Mouse (Mus musculus) left cerebral cortex, adult 2 months (tissue): ENCODE measurements around the gene Mc3r. TPM values are rescaled to one million over a fixed set of nuclear protein-coding genes. Genes with fewer than 3 reads are reported as not detected.

ENCODE experiments used
- DNase-seq, 2 experiments: peaks; one replicate each; pipeline ENCODE4 v3.0.0; 2021 to 2022; ENCODE audit warnings: low spot score in 2 of 2, mixed read lengths in 1 of 2; ENCODE audit errors: extremely low spot score in 1 of 2
- H3K27ac ChIP-seq: fragments of 200-600 bp; 2 replicates; pipeline ENCODE4 v1.8.1; 2022
- H3K4me3 ChIP-seq: fragments of 200-600 bp; 2 replicates; pipeline ENCODE4 v1.8.1; 2022
- CTCF ChIP-seq: fragments of 200-600 bp; IDR thresholded peaks from 2 replicates; pipeline ENCODE4 v1.8.1; 2022; ENCODE audit warnings: antibody characterized with exemption, mild to moderate bottlenecking, moderate library complexity
- intact Hi-C: fragments of 180-260 bp; cut with DNase I; formaldehyde crosslinking; loops from one replicate; pipeline ENCODE4 v1.15.1; 2025
- total RNA-seq, 2 experiments: library from RNA; stranded (reverse); gene quantifications; 2 replicates each; pipeline ENCODE4 v1.2.3; 2021

Mc3r gene
- total RNA-seq, 2 experiments from 2014 or later, result 0.29 to 0.37 TPM

DNA sequence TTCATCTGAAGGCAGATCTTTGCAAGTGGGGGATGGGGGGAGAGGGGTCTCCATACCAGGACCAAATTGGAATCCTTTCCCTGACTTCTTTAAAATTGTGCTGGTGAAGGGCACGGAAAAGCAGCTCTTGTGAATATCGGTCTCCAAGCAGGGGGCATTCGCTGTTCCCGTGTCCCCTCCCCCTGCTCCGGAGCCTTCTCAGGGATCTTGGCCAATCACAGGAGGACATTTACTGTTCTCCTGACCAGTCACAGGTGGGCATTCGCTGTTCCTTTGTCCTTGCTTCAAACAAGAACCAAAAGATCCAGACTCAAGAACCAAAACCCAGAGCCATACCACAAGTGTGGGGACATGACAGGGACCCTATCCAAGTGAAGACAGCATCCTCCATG, 25.9 kb upstream of the Mc3r start:
- Histone ChIP-seq H3K4me3 (no peak overlapping the region), H3K27ac (no peak overlapping the region)
- TF ChIP-seq CTCF, result no peak
- intact Hi-C loops, result loop anchor here (2.0 to 10.0 kb wide), 2 partner anchors 278 to 552 kb away; no protein-coding TSS in a partner anchor
- DNase-seq, result peak in 1 of 2 experiments; percentile 21

- intact Hi-C loops, result loop anchor here (2.0 to 10.0 kb wide), 2 partner anchors 278 to 552 kb away; no protein-coding TSS in a partner anchor
- no peak for DNase-seq
Measured at GRCm38 (mm10) chr2:172222891-172223290, 25.4 kb upstream of the Mc3r start.

DNA sequence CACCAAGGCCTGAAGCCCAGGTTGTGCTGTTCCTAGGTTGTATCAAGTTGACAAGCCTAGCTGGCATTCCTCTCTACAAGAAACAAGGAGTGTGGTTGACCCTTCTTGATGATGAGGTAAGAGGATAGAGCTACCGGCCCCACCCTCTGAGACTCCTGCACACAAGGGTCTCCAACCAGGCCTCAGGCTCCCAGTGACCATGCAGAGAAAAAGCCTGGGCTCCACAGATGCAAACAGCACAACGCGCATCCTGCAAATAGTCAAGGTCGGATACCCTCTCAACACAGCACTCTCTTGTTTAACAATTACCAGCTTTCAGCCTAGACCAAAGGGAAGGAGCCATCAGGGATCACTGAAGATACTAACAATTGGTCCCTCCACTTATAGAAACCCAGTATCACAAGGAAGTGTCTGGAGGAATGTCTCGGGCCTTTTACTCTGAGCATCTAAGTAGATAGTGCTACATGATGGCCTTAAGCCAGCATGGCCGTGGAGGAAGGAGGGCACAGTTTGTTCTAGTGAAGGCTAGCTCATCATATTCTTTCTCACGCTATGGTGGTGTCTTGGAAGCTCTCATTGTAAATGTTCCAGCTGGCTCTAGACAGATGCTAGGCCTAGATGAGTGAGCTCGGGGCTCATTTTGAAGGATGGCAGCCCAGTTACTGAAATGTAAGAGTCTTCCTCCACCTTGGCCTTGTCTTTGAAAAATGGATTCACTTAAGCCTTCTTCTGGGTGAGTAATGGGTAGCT, 24.7 kb upstream of the Mc3r start:
- intact Hi-C loops, result loop anchor here (2.0 to 10.0 kb wide), 2 partner anchors 277 to 551 kb away; no protein-coding TSS in a partner anchor
- DNase-seq, result no peak
- no peak overlapping the region for H3K4me3 ChIP-seq
- H3K27ac ChIP-seq, result no peak overlapping the region
- TF ChIP-seq CTCF, result no peak

More at GRCm38 (mm10) chr2:172222891-172223290, 25.4 kb upstream of the Mc3r start:
- H3K27ac ChIP-seq, result no peak overlapping the region
- TF ChIP-seq CTCF, result no peak
- H3K4me3 ChIP-seq, result no peak overlapping the region

DNA sequence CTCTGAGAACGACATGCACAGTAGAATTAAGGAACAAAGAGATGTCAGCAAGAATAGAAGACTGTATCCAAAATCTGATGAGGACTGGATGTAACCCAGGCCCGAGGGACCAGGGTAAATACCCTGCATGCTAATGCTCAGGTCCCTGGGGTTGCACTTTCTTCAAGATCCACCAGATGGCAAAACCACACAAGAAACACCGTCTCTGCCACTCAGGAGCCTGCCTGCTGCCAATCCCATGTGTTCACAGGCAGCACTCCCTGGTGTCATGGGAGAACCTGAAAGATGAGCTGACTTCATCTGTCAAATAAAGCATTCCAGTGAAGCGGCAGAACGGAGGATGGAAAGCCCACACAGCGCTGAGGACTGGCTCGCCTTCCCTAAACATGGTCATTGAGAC, 21.3 kb upstream of the Mc3r start:
- H3K27ac ChIP-seq, result no peak overlapping the region
- TF ChIP-seq CTCF, result peak; percentile 80
- DNase-seq, result peak; percentile 60 to 67
- intact Hi-C loops, result loop anchor here (1.0 to 10.0 kb wide), 3 partner anchors 102 to 548 kb away; partner anchors contain the start of gene Rtf2
- no peak overlapping the region for H3K4me3 ChIP-seq

GRCm38 (mm10) chr2:172227808-172228207, 20.5 kb upstream of the Mc3r start:
- H3K4me3 ChIP-seq, result no peak overlapping the region
- peak; percentile 42 for TF ChIP-seq CTCF
- intact Hi-C loops, result loop anchor here (1.0 to 10.0 kb wide), 3 partner anchors 101 to 547 kb away; partner anchors contain the start of gene Rtf2
- H3K27ac ChIP-seq, result no peak overlapping the region
- DNase-seq, result no peak

GRCm38 (mm10) chr2:172229190-172229589, 19.1 kb upstream of the Mc3r start:
- Histone ChIP-seq H3K4me3 (no peak overlapping the region), H3K27ac (no peak overlapping the region)
- DNase-seq, result no peak
- intact Hi-C loops, result loop anchor here (5.0 to 10.0 kb wide), 2 partner anchors 213 to 546 kb away; partner anchors contain the start of gene Rtf2
- no peak for TF ChIP-seq CTCF

DNA sequence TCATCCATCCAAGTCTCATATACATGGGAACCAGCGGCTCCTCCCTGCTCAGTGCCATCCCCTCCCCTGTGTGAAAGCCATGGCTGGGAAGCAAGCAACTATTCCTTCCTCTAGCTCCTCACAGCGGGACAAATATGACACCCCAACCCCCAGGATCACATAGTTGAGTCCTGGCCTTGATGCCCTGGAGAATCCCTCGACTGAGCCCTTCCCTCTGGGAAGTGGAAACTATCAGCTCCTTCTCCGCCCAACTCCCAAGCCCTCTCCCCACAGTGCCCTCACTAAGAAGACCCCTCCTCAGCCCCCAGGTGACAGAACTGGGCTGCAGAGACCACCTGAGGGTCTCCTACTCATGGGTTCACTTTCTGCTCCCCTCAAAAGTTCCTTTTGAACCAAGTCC, 18.2 kb upstream of the Mc3r start:
- TF ChIP-seq CTCF, result no peak
- no peak for DNase-seq
- Histone ChIP-seq H3K27ac (no peak overlapping the region), H3K4me3 (no peak overlapping the region)
- intact Hi-C loops, result no loop called here

- TF ChIP-seq CTCF, result no peak
- Histone ChIP-seq H3K27ac (no peak overlapping the region), H3K4me3 (no peak overlapping the region)
- intact Hi-C loops, result no loop called here
- no peak for DNase-seq
Measured at GRCm38 (mm10) chr2:172238220-172238619, 10.1 kb upstream of the Mc3r start.

DNA sequence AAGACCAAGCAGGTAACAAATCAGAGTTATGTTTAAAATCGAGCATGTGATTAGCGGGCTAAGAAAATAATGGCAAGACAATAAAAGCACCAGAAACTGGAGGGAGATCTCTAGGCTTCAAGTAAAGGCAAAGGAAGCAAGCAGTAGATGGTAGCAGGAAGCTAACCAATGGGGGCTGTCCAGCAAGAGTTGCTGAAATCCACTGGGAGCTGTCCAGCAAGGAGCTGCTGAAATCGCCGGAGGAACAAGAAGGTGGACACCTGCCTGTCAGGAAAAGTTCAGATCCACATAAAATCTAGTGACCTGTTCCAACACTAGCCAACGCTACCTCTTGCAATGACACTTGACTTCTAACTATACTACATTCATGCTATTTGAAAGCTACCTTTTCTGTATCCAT, 7.3 kb upstream of the Mc3r start:
- Histone ChIP-seq H3K4me3 (no peak overlapping the region), H3K27ac (no peak overlapping the region)
- no peak for DNase-seq
- intact Hi-C loops, result no loop called here
- no peak for TF ChIP-seq CTCF

GRCm38 (mm10) chr2:172245497-172245896, 2.8 kb upstream of the Mc3r start:
- DNase-seq, result no peak
- no peak overlapping the region for H3K27ac ChIP-seq
- TF ChIP-seq CTCF, result no peak
- intact Hi-C loops, result no loop called here
- no peak overlapping the region for H3K4me3 ChIP-seq

DNA sequence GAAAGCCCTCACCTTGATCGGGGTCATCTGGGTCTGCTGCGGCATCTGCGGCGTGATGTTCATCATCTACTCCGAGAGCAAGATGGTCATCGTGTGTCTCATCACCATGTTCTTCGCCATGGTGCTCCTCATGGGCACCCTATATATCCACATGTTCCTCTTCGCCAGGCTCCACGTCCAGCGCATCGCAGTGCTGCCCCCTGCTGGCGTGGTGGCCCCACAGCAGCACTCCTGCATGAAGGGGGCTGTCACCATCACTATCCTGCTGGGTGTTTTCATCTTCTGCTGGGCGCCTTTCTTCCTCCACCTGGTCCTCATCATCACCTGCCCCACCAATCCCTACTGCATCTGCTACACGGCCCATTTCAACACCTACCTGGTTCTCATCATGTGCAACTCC, 1.0 kb downstream of the Mc3r start:
- no peak for DNase-seq
- TF ChIP-seq CTCF, result peak; percentile 60
- intact Hi-C loops, result no loop called here
- no peak overlapping the region for H3K4me3 ChIP-seq
- no peak overlapping the region for H3K27ac ChIP-seq

- intact Hi-C loops, result no loop called here
- no peak for DNase-seq
- no peak overlapping the region for H3K4me3 ChIP-seq
- no peak overlapping the region for H3K27ac ChIP-seq
- no peak for TF ChIP-seq CTCF
Measured at GRCm38 (mm10) chr2:172256418-172256817, 8.1 kb downstream of the Mc3r start.

DNA sequence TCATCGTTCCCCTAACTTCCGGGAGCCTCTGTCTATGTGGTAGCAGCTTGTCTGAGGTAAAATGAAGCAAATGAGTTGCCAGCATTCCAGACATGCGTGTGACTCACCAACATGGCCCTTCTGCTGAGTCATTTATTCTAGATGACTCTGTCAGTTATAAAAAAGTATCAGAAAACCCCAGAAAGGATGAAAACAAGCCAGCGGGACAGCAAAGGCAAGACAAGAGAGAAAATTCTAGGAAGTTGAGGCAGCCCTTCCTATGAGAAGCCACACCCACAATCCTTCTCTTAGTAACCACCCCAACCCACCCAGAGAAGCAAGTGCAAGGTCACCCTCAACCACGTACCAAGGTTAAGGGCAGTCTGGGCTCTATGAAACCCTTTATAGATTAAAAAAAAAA, 8.7 kb downstream of the Mc3r start:
- no peak for TF ChIP-seq CTCF
- intact Hi-C loops, result no loop called here
- Histone ChIP-seq H3K27ac (no peak overlapping the region), H3K4me3 (no peak overlapping the region)
- no peak for DNase-seq
